Mouse (Mus musculus) neural tube, embryonic 10.5 days (tissue): ENCODE results near the gene Urb1.

Experiments
- DNase-seq: peaks from one replicate; pipeline ENCODE4 v3.0.0-alpha.2; 2017; ENCODE audit warnings: low spot score; ENCODE audit errors: extremely low spot score

The Urb1 gene

GRCm38 (mm10) chr16:90809975-90810715 lies at the start of gene Urb1:
Gene Urb1 (minus strand): TSS chr16:90810413.
- peak; percentile 100 for DNase-seq

GRCm38 (mm10) chr16:90858206-90858605 lies 48.0 kb upstream of the Urb1 start:
- DNase-seq: no peak

- DNase-seq: no peak
Measured at GRCm38 (mm10) chr16:90856552-90857200, 46.5 kb upstream of the Urb1 start.

GRCm38 (mm10) chr16:90851621-90852334 lies 41.6 kb upstream of the Urb1 start:
- DNase-seq: no peak

- no peak for DNase-seq
Measured at GRCm38 (mm10) chr16:90850881-90851280, 40.7 kb upstream of the Urb1 start.

GRCm38 (mm10) chr16:90849262-90849661 lies 39.0 kb upstream of the Urb1 start:
- no peak for DNase-seq

GRCm38 (mm10) chr16:90848697-90849096 lies 38.5 kb upstream of the Urb1 start:
- no peak for DNase-seq

GRCm38 (mm10) chr16:90845591-90845990 lies 35.4 kb upstream of the Urb1 start:
- no peak for DNase-seq

- no peak for DNase-seq
Measured at GRCm38 (mm10) chr16:90845038-90845437, 34.8 kb upstream of the Urb1 start.

- DNase-seq: no peak
Measured at GRCm38 (mm10) chr16:90842164-90842563, 32.0 kb upstream of the Urb1 start.

GRCm38 (mm10) chr16:90837431-90837830 lies 27.2 kb upstream of the Urb1 start:
- DNase-seq: no peak

- no peak for DNase-seq
Measured at GRCm38 (mm10) chr16:90833041-90833791, 23.0 kb upstream of the Urb1 start.

GRCm38 (mm10) chr16:90832495-90832894 lies 22.3 kb upstream of the Urb1 start:
- no peak for DNase-seq

- DNase-seq: no peak
Measured at GRCm38 (mm10) chr16:90831676-90832075, 21.5 kb upstream of the Urb1 start.

GRCm38 (mm10) chr16:90830686-90831439 lies 20.6 kb upstream of the Urb1 start:
- DNase-seq: peak; percentile 80

- DNase-seq: peak; percentile 74
Measured at GRCm38 (mm10) chr16:90829894-90830685, 19.9 kb upstream of the Urb1 start.

GRCm38 (mm10) chr16:90829136-90829535 lies 18.9 kb upstream of the Urb1 start:
- DNase-seq: no peak

GRCm38 (mm10) chr16:90827498-90827897 lies 17.3 kb upstream of the Urb1 start:
- no peak for DNase-seq

GRCm38 (mm10) chr16:90826457-90826856 lies 16.2 kb upstream of the Urb1 start, which contains the start of gene Eva1c:
Gene Eva1c (plus strand): TSS chr16:90826719.
- DNase-seq: no peak

- DNase-seq: no peak
Measured at GRCm38 (mm10) chr16:90826041-90826440, 15.8 kb upstream of the Urb1 start.
